Mouse (Mus musculus): Measurements from ENCODE around the gene Mast3.

Gene Mast3

GRCm38 (mm10) chr8:70743656-70744590 lies 60.9 kb downstream of the Mast3 start:
- DNase-seq: no peak

GRCm38 (mm10) chr8:70742981-70743655 lies 61.7 kb downstream of the Mast3 start:
- DNase-seq: no peak

GRCm38 (mm10) chr8:70742176-70742575 lies 62.7 kb downstream of the Mast3 start:
- DNase-seq: no peak

- DNase-seq: no peak
Measured at GRCm38 (mm10) chr8:70741661-70742060, 63.2 kb downstream of the Mast3 start.

GRCm38 (mm10) chr8:70738211-70738610 lies 66.6 kb downstream of the Mast3 start:
- DNase-seq: no peak

GRCm38 (mm10) chr8:70737705-70738104 lies 67.1 kb downstream of the Mast3 start:
- no peak for DNase-seq

GRCm38 (mm10) chr8:70730956-70731355 lies 73.9 kb downstream of the Mast3 start:
- no peak for DNase-seq

GRCm38 (mm10) chr8:70729808-70730475 lies 74.9 kb downstream of the Mast3 start:
- no peak for DNase-seq
